Mouse (Mus musculus) ES-E14 (cell line): ENCODE data around the gene Tmem102.

Experiments used
- CHD2 ChIP-seq: IDR thresholded peaks from 2 replicates; pipeline ENCODE4 v1.6.1; 2014; ENCODE audit warnings: mild to moderate bottlenecking, low read depth, low read length, inconsistent platforms
- ZC3H11A ChIP-seq: IDR thresholded peaks from 2 replicates; pipeline ENCODE4 v1.6.1; 2012; ENCODE audit warnings: low read depth, mild to moderate bottlenecking, inconsistent platforms, low read length, borderline replicate concordance
- ZNF384 ChIP-seq: IDR thresholded peaks from 2 replicates; pipeline ENCODE4 v1.6.1; 2012; ENCODE audit warnings: low read depth, low read length, inconsistent platforms

GRCm38 (mm10) chr11:69795168-69795982 lies 10.0 kb downstream of the Tmem102 start, which contains the start of gene Chrnb1:
- no peak for TF ChIP-seq CHD2
- no peak for TF ChIP-seq ZC3H11A
- TF ChIP-seq ZNF384 = no peak
